Mouse (Mus musculus) lung, embryonic 14.5 days (tissue): ENCODE measurements around the gene Inafm2. TPM values are rescaled to one million over a fixed set of nuclear protein-coding genes. Genes with fewer than 3 reads are reported as not detected.
A peak's percentile ranks its signal among the peaks of the same experiment; 100 is the strongest.

ENCODE experiments used
- ATAC-seq: fragments of 200-750 bp; cut with Nextera tagmentation; 2 replicates; pipeline ENCODE4 v1.8.0; 2017; ENCODE audit warnings: mild to moderate bottlenecking, moderate TSS enrichment, moderate library complexity; ENCODE audit not compliant: insufficient read depth
- DNase-seq: peaks from one replicate; pipeline ENCODE4 v3.0.0-alpha.2; 2015
- H3K27ac ChIP-seq: fragments of 300-500 bp; sonication (generic); 2 replicates; pipeline ENCODE4 v1.5.1; 2014; ENCODE audit warnings: low read depth, mild to moderate bottlenecking, moderate library complexity
- H3K27me3 ChIP-seq: fragments of 300-500 bp; sonication (generic); 2 replicates; pipeline ENCODE4 v1.6.1; 2014; ENCODE audit warnings: low read length, control low read depth; ENCODE audit not compliant: insufficient read depth
- H3K36me3 ChIP-seq: fragments of 300-500 bp; sonication (generic); 2 replicates; pipeline ENCODE4 v1.6.1; 2014; ENCODE audit warnings: control low read depth; ENCODE audit not compliant: insufficient read depth
- H3K4me1 ChIP-seq: fragments of 300-500 bp; sonication (generic); 2 replicates; pipeline ENCODE4 v1.6.1; 2014; ENCODE audit warnings: antibody characterized with exemption, control low read depth; ENCODE audit not compliant: insufficient read depth
- H3K4me2 ChIP-seq: fragments of 300-500 bp; sonication (generic); 2 replicates; pipeline ENCODE4 v1.6.1; 2014; ENCODE audit warnings: mild to moderate bottlenecking
- H3K4me3 ChIP-seq: fragments of 300-500 bp; sonication (generic); 2 replicates; pipeline ENCODE4 v1.5.1; 2014; ENCODE audit warnings: low read depth, low read length
- H3K9ac ChIP-seq: fragments of 300-500 bp; sonication (generic); 2 replicates; pipeline ENCODE4 v1.6.1; 2014
- H3K9me3 ChIP-seq: fragments of 300-500 bp; sonication (generic); 2 replicates; pipeline ENCODE4 v1.6.1; 2016; ENCODE audit warnings: low read depth, low read length, control low read depth
- CTCF ChIP-seq: IDR thresholded peaks from 2 replicates; pipeline ENCODE4 v1.5.1; 2016; ENCODE audit warnings: antibody characterized with exemption, low read depth
- WGBS: fragments of 180-500 bp; shearing (Covaris S2); extraction: QIAGEN DNeasy Blood & Tissue Kit; methylation state at CpG from one replicate; pipeline ENCODE4 v1.1.7; 2014; 5-methylcytosine and 5-hydroxymethylcytosine counted together
- polyA plus RNA-seq: library from polyadenylated mRNA; unstranded; fragments of >200 nt; fragmentation: Nextera tagmentation; extraction: Ambion mirVana; gene quantifications from 2 replicates; pipeline ENCODE4 v1.2.1, GENCODE M21; 2014

The Inafm2 gene
- polyA plus RNA-seq, 1 experiment from 2014 or later: 24.3 TPM

DNA sequence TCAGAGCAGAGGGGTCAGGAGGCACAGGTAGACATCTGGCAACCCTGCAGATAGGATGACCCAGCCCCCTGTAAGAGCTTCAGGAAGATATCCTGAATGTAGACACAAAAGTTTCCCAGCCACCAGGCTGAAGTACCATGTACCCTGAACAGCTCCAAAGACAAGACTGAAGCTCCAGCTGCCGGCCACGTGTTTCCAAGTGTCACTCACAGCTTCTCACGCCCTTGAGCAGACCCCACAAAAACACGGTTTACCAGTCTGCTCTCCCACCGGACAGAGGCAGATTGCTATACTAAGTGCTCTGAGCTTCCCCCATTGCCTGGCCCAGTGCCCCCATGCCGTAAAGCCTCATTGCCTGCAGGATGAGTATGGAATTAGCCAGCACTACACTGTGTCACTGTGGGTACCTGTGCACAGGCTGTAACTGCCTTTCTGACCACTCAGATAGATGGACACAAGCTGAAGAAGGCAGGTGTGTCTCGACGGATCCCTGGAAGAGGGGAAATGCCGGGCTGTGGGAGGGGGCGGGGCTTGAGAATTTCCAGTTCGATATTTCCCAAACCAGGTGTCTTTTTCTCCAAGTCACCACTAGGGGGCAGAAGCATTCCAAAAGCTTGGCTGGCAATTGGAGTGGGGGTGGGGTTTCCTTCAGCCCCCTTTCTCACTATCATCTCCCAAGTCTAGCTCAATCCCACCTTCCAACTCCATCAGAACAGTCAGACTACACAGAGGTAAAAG, 18.7 kb downstream of the Inafm2 start:
- Histone ChIP-seq H3K4me1 (peaks cover 30% of the 10 kb centered on the region), H3K36me3 (no peaks in the 10 kb centered on the region), H3K27me3 (no peaks in the 10 kb centered on the region; the same call in 1 of the 2 replicates), H3K9me3 (no peaks in the 10 kb centered on the region), H3K27ac (peak overlapping the region; percentile 63; the same call in 1 of the 2 replicates), H3K4me3 (no peak overlapping the region), H3K9ac (no peak overlapping the region), H3K4me2 (no peak overlapping the region)
- peak; percentile 68 for TF ChIP-seq CTCF
- DNase-seq (peak; percentile 71), ATAC-seq (no peak)
- 19% methylated on average over 11 of the region's 11 CpGs for WGBS

DNA sequence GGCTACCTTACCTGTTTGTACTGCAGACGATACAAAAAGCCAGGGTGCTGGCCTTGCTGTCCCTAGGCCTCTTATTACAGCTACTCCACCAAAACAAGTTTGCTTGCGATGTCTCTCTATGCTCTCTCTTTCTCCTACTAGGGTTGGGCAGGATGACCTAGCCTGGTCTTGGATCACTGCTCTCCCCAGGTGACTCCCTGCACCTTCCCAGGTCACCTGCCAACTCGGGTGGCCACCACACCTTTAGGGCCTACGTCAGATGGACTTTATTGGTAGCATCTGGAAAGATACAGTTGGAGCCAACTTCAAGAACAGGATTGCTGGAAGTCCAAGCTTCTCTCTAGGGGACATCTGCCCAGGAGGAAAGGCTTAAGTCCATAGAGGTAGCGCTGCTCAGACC, 19.3 kb downstream of the Inafm2 start:
- no peak overlapping the region for H3K4me3 ChIP-seq
- no peak overlapping the region for H3K9ac ChIP-seq
- DNase-seq (no peak), ATAC-seq (no peak)
- no peak overlapping the region for H3K4me2 ChIP-seq
- H3K27ac ChIP-seq: no peak overlapping the region
- 79% methylated on average over 5 of the region's 5 CpGs for WGBS
- H3K36me3 ChIP-seq: no peaks in the 10 kb centered on the region
- H3K4me1 ChIP-seq: peaks cover 30% of the 10 kb centered on the region
- no peak for TF ChIP-seq CTCF
- no peaks in the 10 kb centered on the region for H3K9me3 ChIP-seq
- no peaks in the 10 kb centered on the region for H3K27me3 ChIP-seq

DNA sequence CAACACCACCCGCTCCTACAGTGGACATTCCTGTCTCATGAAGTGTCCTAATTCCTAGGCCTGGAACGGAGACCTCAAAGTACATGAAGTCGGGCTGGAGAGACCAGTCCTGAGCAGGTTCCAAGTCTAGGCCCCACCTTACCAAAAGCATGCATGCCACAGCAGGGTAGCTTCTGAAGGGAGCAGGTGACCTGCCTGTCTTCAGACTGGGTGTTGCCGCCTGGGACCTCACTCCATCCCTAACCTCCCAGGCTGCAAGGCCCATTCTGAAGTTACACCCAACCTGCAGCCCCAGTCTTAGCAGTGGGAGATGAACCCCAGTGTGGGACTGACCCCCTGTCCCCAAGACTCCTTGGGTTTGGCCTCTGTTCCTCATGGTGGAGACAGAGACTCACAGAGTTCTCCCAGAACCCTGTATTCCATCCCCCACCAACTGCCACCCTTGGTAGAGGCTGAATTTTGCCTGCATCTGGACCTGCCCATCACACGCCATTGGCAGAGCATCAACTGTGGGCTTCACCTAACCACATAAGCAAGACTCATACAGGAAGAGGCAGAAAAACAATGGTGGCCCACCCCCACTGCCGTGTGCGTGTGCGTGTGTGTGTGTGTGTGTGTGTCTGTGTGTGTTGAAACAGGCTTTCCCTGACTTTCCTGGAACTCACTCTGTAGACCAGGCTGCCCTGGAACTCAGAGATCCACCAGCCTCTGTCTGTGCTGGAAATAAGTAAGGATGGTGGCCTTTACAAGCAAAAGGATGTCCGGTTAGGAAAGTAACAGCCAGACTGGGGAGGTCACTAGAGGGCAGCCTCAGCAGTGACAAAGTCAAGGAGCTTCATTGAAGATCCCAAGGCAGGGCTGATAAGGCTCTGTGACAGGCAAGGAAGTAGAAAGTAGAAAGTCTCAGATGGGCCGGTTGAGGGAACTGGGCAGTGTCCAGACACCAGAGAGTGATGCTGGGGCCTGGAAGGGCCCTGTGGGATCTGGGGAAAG, 20.8 kb downstream of the Inafm2 start:
- TF ChIP-seq CTCF: no peak
- no peaks in the 10 kb centered on the region for H3K36me3 ChIP-seq
- no peak overlapping the region for H3K27ac ChIP-seq
- H3K27me3 ChIP-seq: no peaks in the 10 kb centered on the region
- H3K9me3 ChIP-seq: no peaks in the 10 kb centered on the region
- no peak overlapping the region for H3K4me2 ChIP-seq
- peak; percentile 20 for DNase-seq
- no peak for ATAC-seq
- 69% methylated on average over 10 of the region's 10 CpGs for WGBS
- H3K4me3 ChIP-seq: no peak overlapping the region
- peaks cover 27% of the 10 kb centered on the region for H3K4me1 ChIP-seq
- H3K9ac ChIP-seq: no peak overlapping the region

GRCm38 (mm10) chr2:118772158-118772874, 26.8 kb downstream of the Inafm2 start, which contains the start of gene Phgr1:
Phgr1 (plus strand) TSS chr2:118772769.
- no peak for DNase-seq
- WGBS: 80% methylated on average over 6 of the region's 6 CpGs
- H3K9me3 ChIP-seq: no peaks in the 10 kb centered on the region
- no peak within 1 kb of the TSS for H3K27ac ChIP-seq
- H3K27me3 ChIP-seq: no peaks in the 10 kb centered on the region
- peaks cover 5% of the 10 kb centered on the region; the same call in 1 of the 2 replicates for H3K4me1 ChIP-seq
- ATAC-seq: no peak
- H3K4me3 ChIP-seq: no peak within 1 kb of the TSS
- H3K9ac ChIP-seq: no peak within 1 kb of the TSS
- TF ChIP-seq CTCF: no peak
- no peaks in the 10 kb centered on the region for H3K36me3 ChIP-seq
- H3K4me2 ChIP-seq: no peak within 1 kb of the TSS

DNA sequence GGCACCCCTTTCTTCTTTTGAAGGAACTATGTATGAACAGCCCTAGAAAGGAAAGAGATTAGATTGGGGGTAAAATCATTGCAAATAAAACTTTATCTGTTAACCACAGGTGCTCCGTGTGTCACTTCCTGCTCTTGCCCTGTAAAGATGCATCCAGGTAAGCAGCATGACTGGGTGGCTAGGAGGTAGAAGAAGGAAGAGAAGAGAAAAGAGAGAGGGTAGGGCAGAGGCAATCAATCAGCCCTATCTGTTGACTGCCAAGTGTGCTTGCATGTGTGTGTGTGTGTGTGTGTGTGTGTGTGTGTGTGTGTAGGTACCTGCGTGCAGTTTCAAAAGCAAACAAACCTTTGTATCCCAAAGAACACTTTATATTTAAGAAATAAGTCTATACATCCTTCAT, 29.0 kb downstream of the Inafm2 start:
- H3K4me1 ChIP-seq: peaks cover 5% of the 10 kb centered on the region; the same call in 1 of the 2 replicates
- H3K27ac ChIP-seq: no peak overlapping the region
- TF ChIP-seq CTCF: no peak
- H3K36me3 ChIP-seq: no peaks in the 10 kb centered on the region
- no peaks in the 10 kb centered on the region for H3K27me3 ChIP-seq
- ATAC-seq (no peak), DNase-seq (no peak)
- no peak overlapping the region for H3K4me3 ChIP-seq
- no peak overlapping the region for H3K9ac ChIP-seq
- WGBS: 64% methylated on average over 2 of the region's 2 CpGs
- H3K4me2 ChIP-seq: no peak overlapping the region
- no peaks in the 10 kb centered on the region for H3K9me3 ChIP-seq

DNA sequence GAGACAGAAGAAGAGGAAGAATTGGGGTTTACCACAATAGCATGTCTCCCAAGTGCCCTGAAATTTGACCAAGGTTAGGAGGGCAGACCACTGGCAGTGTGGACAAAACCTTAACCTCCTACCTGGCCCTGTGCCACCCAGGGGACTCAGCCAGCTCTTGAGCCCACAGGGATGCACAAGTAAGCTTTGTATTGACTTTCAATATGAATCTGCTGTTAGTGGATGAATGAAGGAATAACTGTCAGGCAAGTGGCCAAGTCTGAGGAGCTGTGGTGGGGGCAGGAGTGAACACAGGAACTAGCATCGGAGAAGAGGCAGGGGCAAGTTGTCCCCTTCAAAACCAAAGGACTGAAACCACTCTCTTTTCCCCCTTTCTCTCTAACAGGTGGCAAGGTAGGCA, 29.8 kb downstream of the Inafm2 start:
- no peaks in the 10 kb centered on the region for H3K36me3 ChIP-seq
- H3K4me1 ChIP-seq: peaks cover 8% of the 10 kb centered on the region
- no peaks in the 10 kb centered on the region for H3K9me3 ChIP-seq
- peak; percentile 76 for DNase-seq
- H3K4me3 ChIP-seq: no peak overlapping the region
- WGBS: 22% methylated on average over 1 of the region's 1 CpGs
- H3K27ac ChIP-seq: peak overlapping the region; percentile 44; the same call in 1 of the 2 replicates
- peaks cover 5% of the 10 kb centered on the region; the same call in 1 of the 2 replicates for H3K27me3 ChIP-seq
- no peak for ATAC-seq
- no peak for TF ChIP-seq CTCF
- no peak overlapping the region for H3K9ac ChIP-seq
- no peak overlapping the region for H3K4me2 ChIP-seq
